Mouse (Mus musculus) heart, adult 2 months (tissue): Measurements from ENCODE around the gene Aldh3b1. TPM values are rescaled to one million over a fixed set of nuclear protein-coding genes. Genes with fewer than 3 reads are reported as not detected.

Experiments used
- DNase-seq, 2 experiments: peaks; one replicate each; pipeline ENCODE4 v3.0.0; 2021
- H3K27ac ChIP-seq: fragments of 200-600 bp; 2 replicates; pipeline ENCODE4 v1.8.1; 2022
- H3K27me3 ChIP-seq: fragments of 200-500 bp; 2 replicates; pipeline ENCODE4 v1.6.1; 2012; ENCODE audit warnings: mild to moderate bottlenecking, low read length, inconsistent platforms, mixed read lengths; ENCODE audit not compliant: control insufficient read depth, insufficient read depth
- H3K36me3 ChIP-seq: fragments of 200-500 bp; 2 replicates; pipeline ENCODE4 v1.6.1; 2012; ENCODE audit warnings: low read length, inconsistent platforms; ENCODE audit not compliant: control insufficient read depth, insufficient read depth
- H3K4me1 ChIP-seq: fragments of 200-500 bp; 2 replicates; pipeline ENCODE4 v1.6.1; 2011; ENCODE audit warnings: low read length; ENCODE audit not compliant: control insufficient read depth, insufficient read depth
- H3K4me3 ChIP-seq: fragments of 200-600 bp; 2 replicates; pipeline ENCODE4 v1.8.1; 2022
- H3K79me2 ChIP-seq: fragments of 200-500 bp; replicated peaks from 2 replicates; pipeline ENCODE4 v1.6.1; 2012; ENCODE audit warnings: mild to moderate bottlenecking, inconsistent platforms, low read length, moderate library complexity, mixed read lengths; ENCODE audit not compliant: control insufficient read depth, insufficient read depth
- H3K9ac ChIP-seq: fragments of 200-500 bp; 2 replicates; pipeline ENCODE4 v1.6.1; 2012; ENCODE audit warnings: low read depth, mild to moderate bottlenecking, control low read depth, inconsistent platforms, low read length, mixed read lengths
- CTCF ChIP-seq: fragments of 200-600 bp; IDR thresholded peaks from 2 replicates; pipeline ENCODE4 v1.8.1; 2022; ENCODE audit warnings: antibody characterized with exemption, mild to moderate bottlenecking, moderate library complexity
- EP300 ChIP-seq: fragments of 200-500 bp; IDR thresholded peaks from 2 replicates; pipeline ENCODE4 v1.6.1; 2011; ENCODE audit warnings: low read depth, low read length, control low read depth; ENCODE audit not compliant: insufficient read depth
- POLR2A ChIP-seq: fragments of 200-500 bp; IDR thresholded peaks from 2 replicates; pipeline ENCODE4 v1.6.1; 2011; ENCODE audit warnings: mild to moderate bottlenecking, low read depth, low read length, control low read depth; ENCODE audit not compliant: insufficient read depth
- WGBS: fragments of 180-500 bp; shearing (Covaris S2); methylation state at CpG from one replicate; pipeline ENCODE4 v1.1.7; 2018; 5-methylcytosine and 5-hydroxymethylcytosine counted together
- intact Hi-C: fragments of 180-260 bp; cut with DNase I; formaldehyde crosslinking; loops from one replicate; pipeline ENCODE4 v1.15.1; 2025
- polyA plus RNA-seq: library from polyadenylated mRNA; depleted of rRNA; stranded (reverse); fragments of >200 nt; gene quantifications from 2 replicates; pipeline ENCODE4 v1.2.3, GENCODE M21; 2012
- total RNA-seq, 2 experiments: library from RNA; stranded (reverse); gene quantifications; 2 replicates each; pipeline ENCODE4 v1.2.3; 2021

Gene Aldh3b1
- total and polyA plus RNA-seq, 3 experiments: 1.6 to 4.8 (median 1.7) TPM

- Histone ChIP-seq H3K27ac (peak overlapping the region; percentile 70), H3K36me3 (no peaks in the 10 kb centered on the region), H3K79me2 (no peaks in the 10 kb centered on the region), H3K9ac (no peak overlapping the region), H3K4me3 (no peak overlapping the region), H3K4me1 (peaks cover 19% of the 10 kb centered on the region), H3K27me3 (no peaks in the 10 kb centered on the region)
- TF ChIP-seq EP300: peak; percentile 70; the same call in 1 of the 2 replicates
- TF ChIP-seq POLR2A: no peak
- peak; percentile 67 to 77 for DNase-seq
- WGBS: 37% methylated on average over 13 of the region's 13 CpGs
- intact Hi-C loops: no loop called here
Measured at GRCm38 (mm10) chr19:3923586-3923985, 6.0 kb downstream of the Aldh3b1 start.

GRCm38 (mm10) chr19:3922661-3923371 lies 6.8 kb downstream of the Aldh3b1 start:
- no peaks in the 10 kb centered on the region for H3K36me3 ChIP-seq
- 47% methylated on average over 10 of the region's 10 CpGs for WGBS
- intact Hi-C loops: no loop called here
- H3K79me2 ChIP-seq: no peaks in the 10 kb centered on the region
- H3K27me3 ChIP-seq: no peaks in the 10 kb centered on the region
- peaks cover 19% of the 10 kb centered on the region for H3K4me1 ChIP-seq
- H3K9ac ChIP-seq: no peak overlapping the region
- peak in 1 of 2 experiments; percentile 45 for DNase-seq
- H3K4me3 ChIP-seq: no peak overlapping the region
- peak overlapping the region; percentile 70; the same call in 1 of the 2 replicates for H3K27ac ChIP-seq
- TF ChIP-seq CTCF (no peak), EP300 (no peak), POLR2A (no peak)

- intact Hi-C loops: no loop called here
Measured at GRCm38 (mm10) chr19:3919928-3920327, 9.7 kb downstream of the Aldh3b1 start.

GRCm38 (mm10) chr19:3916727-3917126 lies 12.9 kb downstream of the Aldh3b1 start:
- DNase-seq: no peak
- Histone ChIP-seq H3K4me1 (peaks cover 6% of the 10 kb centered on the region), H3K27ac (no peak overlapping the region), H3K9ac (no peak overlapping the region), H3K4me3 (no peak overlapping the region), H3K36me3 (no peaks in the 10 kb centered on the region), H3K79me2 (no peaks in the 10 kb centered on the region), H3K27me3 (no peaks in the 10 kb centered on the region)
- 65% methylated on average over 11 of the region's 11 CpGs for WGBS
- no peak for TF ChIP-seq EP300
- TF ChIP-seq POLR2A: no peak
- intact Hi-C loops: no loop called here

More at GRCm38 (mm10) chr19:3919928-3920327, 9.7 kb downstream of the Aldh3b1 start:
- Histone ChIP-seq H3K36me3 (no peaks in the 10 kb centered on the region), H3K4me1 (peaks cover 14% of the 10 kb centered on the region), H3K4me3 (no peak overlapping the region), H3K27ac (no peak overlapping the region), H3K27me3 (no peaks in the 10 kb centered on the region), H3K9ac (no peak overlapping the region), H3K79me2 (no peaks in the 10 kb centered on the region)
- TF ChIP-seq CTCF (no peak), EP300 (no peak), POLR2A (no peak)
- DNase-seq: no peak

- peaks cover 8% of the 10 kb centered on the region for H3K4me1 ChIP-seq
- H3K9ac ChIP-seq: no peak overlapping the region
- H3K36me3 ChIP-seq: no peaks in the 10 kb centered on the region
- 0 out of 2 replicates have a peak, but pooled peaks have one; percentile 27 for TF ChIP-seq POLR2A
- TF ChIP-seq CTCF: no peak
- intact Hi-C loops: no loop called here
- no peak for DNase-seq
- H3K79me2 ChIP-seq: no peaks in the 10 kb centered on the region
- no peak overlapping the region for H3K4me3 ChIP-seq
- no peaks in the 10 kb centered on the region for H3K27me3 ChIP-seq
- WGBS: 85% methylated on average over 5 of the region's 5 CpGs
- H3K27ac ChIP-seq: no peak overlapping the region
Measured at GRCm38 (mm10) chr19:3914535-3914934, 15.1 kb downstream of the Aldh3b1 start.

GRCm38 (mm10) chr19:3913692-3914091 lies 15.9 kb downstream of the Aldh3b1 start:
- Histone ChIP-seq H3K27me3 (no peaks in the 10 kb centered on the region), H3K9ac (no peak overlapping the region), H3K4me3 (peak overlapping the region; percentile 91), H3K4me1 (peaks cover 8% of the 10 kb centered on the region), H3K36me3 (no peaks in the 10 kb centered on the region), H3K27ac (peak overlapping the region; percentile 83; the same call in 1 of the 2 replicates), H3K79me2 (no peaks in the 10 kb centered on the region)
- no peak for DNase-seq
- TF ChIP-seq EP300 (no peak), CTCF (no peak), POLR2A (no peak)
- intact Hi-C loops: loop anchor here (2.0 kb wide), 1 partner anchor 145 kb away; no protein-coding TSS in a partner anchor
- 84% methylated on average over 8 of the region's 8 CpGs for WGBS
